Mouse (Mus musculus): Measurements from ENCODE around the gene Ampd3.

Ampd3 gene

GRCm38 (mm10) chr7:110803131-110803530 lies 35.1 kb downstream of the Ampd3 start:
- DNase-seq = no peak

- DNase-seq = peak; percentile 79
These were observed 36.3 kb downstream of the Ampd3 start for GRCm38 (mm10) chr7:110804266-110804665.

GRCm38 (mm10) chr7:110807460-110808030 lies 39.5 kb downstream of the Ampd3 start:
- DNase-seq = no peak

- no peak for DNase-seq
These were observed 41.0 kb downstream of the Ampd3 start for GRCm38 (mm10) chr7:110808962-110809361.

GRCm38 (mm10) chr7:110809585-110810557 lies 41.9 kb downstream of the Ampd3 start:
- no peak for DNase-seq

GRCm38 (mm10) chr7:110810995-110811394 lies 43.0 kb downstream of the Ampd3 start:
- DNase-seq = no peak

GRCm38 (mm10) chr7:110811529-110811928 lies 43.5 kb downstream of the Ampd3 start:
- no peak for DNase-seq

GRCm38 (mm10) chr7:110813983-110814382 lies 46.0 kb downstream of the Ampd3 start:
- no peak for DNase-seq

- DNase-seq = peak; percentile 85
These were observed 48.0 kb downstream of the Ampd3 start for GRCm38 (mm10) chr7:110816037-110816436.

GRCm38 (mm10) chr7:110818206-110818605 lies 50.2 kb downstream of the Ampd3 start:
- DNase-seq = peak; percentile 45

GRCm38 (mm10) chr7:110818787-110819350 lies 50.9 kb downstream of the Ampd3 start:
- DNase-seq = peak; percentile 68

GRCm38 (mm10) chr7:110821068-110821467 lies 53.1 kb downstream of the Ampd3 start:
- DNase-seq = no peak

GRCm38 (mm10) chr7:110821653-110822052 lies 53.6 kb downstream of the Ampd3 start:
- no peak for DNase-seq

- DNase-seq = no peak
These were observed 54.0 kb downstream of the Ampd3 start for GRCm38 (mm10) chr7:110822055-110822454.

GRCm38 (mm10) chr7:110823076-110823475 lies 55.1 kb downstream of the Ampd3 start:
- DNase-seq = no peak

- DNase-seq = no peak
These were observed 55.6 kb downstream of the Ampd3 start for GRCm38 (mm10) chr7:110823593-110823992.

- DNase-seq = no peak
These were observed 56.3 kb downstream of the Ampd3 start for GRCm38 (mm10) chr7:110823995-110824953.

- peak; percentile 60 for DNase-seq
These were observed 65.0 kb downstream of the Ampd3 start for GRCm38 (mm10) chr7:110833024-110833423.

GRCm38 (mm10) chr7:110834018-110834417 lies 66.0 kb downstream of the Ampd3 start:
- DNase-seq = no peak

- no peak for DNase-seq
These were observed 66.5 kb downstream of the Ampd3 start for GRCm38 (mm10) chr7:110834522-110834921.

- DNase-seq = peak; percentile 63
These were observed 72.3 kb downstream of the Ampd3 start for GRCm38 (mm10) chr7:110840332-110840731.
